Mouse (Mus musculus) heart, embryonic 16.5 days (tissue): ENCODE measurements around the gene 9430097D07Rik. TPM values are rescaled to one million over a fixed set of nuclear protein-coding genes. Genes with fewer than 3 reads are reported as not detected.

ENCODE experiments used
- ATAC-seq: fragments of 200-750 bp; cut with Nextera tagmentation; replicated peaks from 2 replicates; pipeline ENCODE4 v1.8.0; 2017; ENCODE audit warnings: moderate number of reproducible peaks; ENCODE audit not compliant: insufficient read depth, low FRiP score; ENCODE audit errors: extremely low read depth
- H3K27ac ChIP-seq: fragments of 300-500 bp; sonication (generic); 2 replicates; pipeline ENCODE4 v1.5.1; 2014; ENCODE audit warnings: mild to moderate bottlenecking, low read length, control low read depth, moderate library complexity
- H3K27me3 ChIP-seq: fragments of 300-500 bp; sonication (generic); 2 replicates; pipeline ENCODE4 v1.6.1; 2014; ENCODE audit warnings: low read length, mixed read lengths; ENCODE audit not compliant: control insufficient read depth, insufficient read depth
- H3K36me3 ChIP-seq: fragments of 300-500 bp; sonication (generic); 2 replicates; pipeline ENCODE4 v1.6.1; 2014; ENCODE audit not compliant: control insufficient read depth, insufficient read depth
- H3K4me1 ChIP-seq: fragments of 300-500 bp; sonication (generic); 2 replicates; pipeline ENCODE4 v1.6.1; 2014; ENCODE audit warnings: low read length, mixed read lengths; ENCODE audit not compliant: control insufficient read depth, insufficient read depth
- H3K4me2 ChIP-seq: fragments of 300-500 bp; sonication (generic); 2 replicates; pipeline ENCODE4 v1.6.1; 2014; ENCODE audit warnings: low read depth, mild to moderate bottlenecking, control low read depth, low read length
- H3K4me3 ChIP-seq: fragments of 300-500 bp; sonication (generic); 2 replicates; pipeline ENCODE4 v1.5.1; 2014; ENCODE audit warnings: mild to moderate bottlenecking, control low read depth, low read length
- H3K9ac ChIP-seq: fragments of 300-500 bp; sonication (generic); 2 replicates; pipeline ENCODE4 v1.6.1; 2014; ENCODE audit warnings: low read length, control low read depth
- H3K9me3 ChIP-seq: fragments of 300-500 bp; sonication (generic); replicated peaks from 2 replicates; pipeline ENCODE4 v1.6.1; 2016; ENCODE audit warnings: low read length; ENCODE audit not compliant: control insufficient read depth
- whole genome bisulfite sequencing: fragments of 180-500 bp; shearing (Covaris S2); extraction: QIAGEN DNeasy Blood & Tissue Kit; methylation state at CpG from one replicate; pipeline ENCODE4 v1.1.7; 2014; 5-methylcytosine and 5-hydroxymethylcytosine counted together
- polyA plus RNA-seq: library from polyadenylated mRNA; unstranded; fragments of >200 nt; fragmentation: Nextera tagmentation; extraction: Ambion mirVana; gene quantifications from 2 replicates; pipeline ENCODE4 v1.2.1, GENCODE M21; 2015

Gene 9430097D07Rik
- polyA plus RNA-seq, 1 experiment from 2014 or later: not detected

- Histone ChIP-seq H3K4me2 (no peak overlapping the region), H3K27ac (no peak overlapping the region), H3K9me3 (no peaks in the 10 kb centered on the region), H3K4me3 (no peak overlapping the region), H3K36me3 (peaks cover 9% of the 10 kb centered on the region; the same call in 1 of the 2 replicates), H3K4me1 (peaks cover 15% of the 10 kb centered on the region), H3K9ac (no peak overlapping the region), H3K27me3 (no peaks in the 10 kb centered on the region)
- no peak; the same call in 1 of the 2 replicates for ATAC-seq
- WGBS: 39% methylated on average over 8 of the region's 8 CpGs
Observed at GRCm38 (mm10) chr2:32601417-32602065, 26.1 kb upstream of the 9430097D07Rik start.

GRCm38 (mm10) chr2:32599409-32599808 lies 23.9 kb upstream of the 9430097D07Rik start, which contains the start of gene St6galnac6:
St6galnac6 (plus strand) TSS chr2:32599709.
- Histone ChIP-seq H3K27me3 (no peaks in the 10 kb centered on the region), H3K4me1 (peaks cover 9% of the 10 kb centered on the region; the same call in 1 of the 2 replicates), H3K4me3 (no peak within 1 kb of the TSS), H3K36me3 (peaks cover 25% of the 10 kb centered on the region), H3K9ac (no peak within 1 kb of the TSS), H3K9me3 (no peaks in the 10 kb centered on the region), H3K4me2 (no peak within 1 kb of the TSS), H3K27ac (0 out of 2 replicates have a peak within 1 kb of the TSS, but pooled peaks have one; percentile 4)
- ATAC-seq: no peak
- 92% methylated on average over 3 of the region's 3 CpGs for WGBS

- Histone ChIP-seq H3K27ac (0 out of 2 replicates have a peak overlapping the region, but pooled peaks have one; percentile 4), H3K9me3 (no peaks in the 10 kb centered on the region), H3K4me3 (no peak overlapping the region), H3K9ac (no peak overlapping the region), H3K27me3 (no peaks in the 10 kb centered on the region), H3K4me1 (peaks cover 9% of the 10 kb centered on the region; the same call in 1 of the 2 replicates), H3K4me2 (no peak overlapping the region), H3K36me3 (peaks cover 30% of the 10 kb centered on the region)
- WGBS: 70% methylated on average over 8 of the region's 8 CpGs
- ATAC-seq: no peak
Observed at GRCm38 (mm10) chr2:32598506-32598905, 23.0 kb upstream of the 9430097D07Rik start.

GRCm38 (mm10) chr2:32597699-32598098 lies 22.2 kb upstream of the 9430097D07Rik start:
- no peak overlapping the region for H3K4me2 ChIP-seq
- peaks cover 9% of the 10 kb centered on the region; the same call in 1 of the 2 replicates for H3K4me1 ChIP-seq
- no peak overlapping the region for H3K4me3 ChIP-seq
- WGBS: 88% methylated on average over 5 of the region's 5 CpGs
- H3K36me3 ChIP-seq: peaks cover 30% of the 10 kb centered on the region
- no peak for ATAC-seq
- H3K9me3 ChIP-seq: no peaks in the 10 kb centered on the region
- H3K27me3 ChIP-seq: no peaks in the 10 kb centered on the region
- H3K9ac ChIP-seq: no peak overlapping the region
- no peak overlapping the region for H3K27ac ChIP-seq

GRCm38 (mm10) chr2:32597248-32597647 lies 21.8 kb upstream of the 9430097D07Rik start:
- Histone ChIP-seq H3K9me3 (no peaks in the 10 kb centered on the region), H3K27ac (no peak overlapping the region), H3K4me2 (no peak overlapping the region), H3K27me3 (no peaks in the 10 kb centered on the region), H3K9ac (no peak overlapping the region), H3K4me3 (no peak overlapping the region), H3K36me3 (peaks cover 33% of the 10 kb centered on the region), H3K4me1 (peaks cover 6% of the 10 kb centered on the region; the same call in 1 of the 2 replicates)
- ATAC-seq: no peak
- 90% methylated on average over 5 of the region's 5 CpGs for WGBS

DNA sequence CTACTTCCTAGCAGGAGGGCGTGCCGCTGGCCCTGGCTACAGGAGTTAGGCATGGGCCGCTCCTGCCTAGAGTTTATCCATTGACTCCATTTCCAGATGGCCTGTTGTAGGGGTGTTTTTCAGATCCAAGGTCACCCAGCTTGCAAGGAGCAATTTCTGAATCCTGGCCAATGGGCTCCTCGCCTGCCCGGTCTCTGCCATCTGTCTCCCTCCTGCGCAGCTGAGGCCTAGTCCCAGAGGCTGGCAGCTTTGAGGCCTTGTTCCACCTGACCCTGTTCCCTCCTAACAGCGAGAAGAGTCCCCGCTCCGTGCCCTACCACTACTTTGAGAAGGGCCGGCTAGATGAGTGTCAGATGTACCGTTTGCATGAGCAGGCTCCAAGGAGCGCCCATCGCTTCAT lies 21.2 kb upstream of the 9430097D07Rik start:
- WGBS: 89% methylated on average over 13 of the region's 13 CpGs
- H3K27me3 ChIP-seq: no peaks in the 10 kb centered on the region
- H3K27ac ChIP-seq: no peak overlapping the region
- H3K4me2 ChIP-seq: no peak overlapping the region
- no peaks in the 10 kb centered on the region for H3K9me3 ChIP-seq
- ATAC-seq: no peak
- no peak overlapping the region for H3K9ac ChIP-seq
- H3K36me3 ChIP-seq: peaks cover 33% of the 10 kb centered on the region
- H3K4me3 ChIP-seq: no peak overlapping the region
- 0 out of 2 replicates have a peak, but pooled peaks cover 5% of the 10 kb centered on the region for H3K4me1 ChIP-seq

DNA sequence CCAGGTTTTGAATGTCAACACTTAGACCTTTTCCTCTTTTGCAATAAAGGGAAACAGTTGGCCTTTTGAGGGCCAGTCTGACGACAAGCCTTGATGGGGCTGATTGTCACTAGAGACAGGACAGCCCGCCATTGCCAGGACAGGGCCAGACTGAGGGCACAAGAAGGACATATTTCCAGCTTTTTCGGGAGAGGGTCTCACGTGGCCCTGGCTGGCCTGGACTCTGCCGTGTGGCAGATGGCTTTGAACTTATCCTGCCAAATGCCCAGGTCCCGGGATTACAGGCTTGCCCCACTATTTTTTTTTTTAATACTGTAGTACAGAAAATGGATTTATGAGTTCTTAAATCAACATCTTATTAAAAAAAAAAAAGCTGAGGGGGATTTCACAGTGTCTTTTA lies 15.8 kb upstream of the 9430097D07Rik start:
- H3K4me2 ChIP-seq: no peak overlapping the region
- H3K27me3 ChIP-seq: no peaks in the 10 kb centered on the region
- no peak overlapping the region for H3K4me3 ChIP-seq
- no peak for ATAC-seq
- peaks cover 25% of the 10 kb centered on the region for H3K36me3 ChIP-seq
- H3K4me1 ChIP-seq: peaks cover 18% of the 10 kb centered on the region
- H3K27ac ChIP-seq: no peak overlapping the region
- no peak overlapping the region for H3K9ac ChIP-seq
- WGBS: 76% methylated on average over 6 of the region's 6 CpGs
- no peaks in the 10 kb centered on the region for H3K9me3 ChIP-seq

DNA sequence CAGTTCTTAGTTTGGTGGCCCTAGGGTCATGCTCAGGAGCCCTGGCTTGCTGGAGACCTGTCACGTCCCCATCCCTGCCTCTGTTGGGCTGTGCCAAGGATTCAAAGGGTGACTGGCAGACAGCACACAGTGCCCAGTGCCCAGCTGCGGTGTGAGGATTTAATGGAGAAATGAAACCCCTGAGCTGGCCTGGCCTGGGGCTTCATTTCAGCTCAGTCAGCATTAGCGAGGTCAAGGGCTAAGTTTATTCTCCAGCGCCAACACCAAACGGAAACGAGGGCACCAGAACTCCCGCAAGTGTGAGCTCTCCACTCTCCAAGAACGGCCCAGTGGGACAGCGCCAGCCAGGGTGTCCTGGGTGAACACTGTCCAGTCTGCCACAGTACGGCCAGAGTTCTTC lies 14.7 kb upstream of the 9430097D07Rik start:
- Histone ChIP-seq H3K36me3 (peaks cover 16% of the 10 kb centered on the region), H3K4me2 (no peak overlapping the region), H3K27me3 (no peaks in the 10 kb centered on the region), H3K27ac (peak overlapping the region; percentile 77), H3K4me1 (peaks cover 18% of the 10 kb centered on the region), H3K4me3 (no peak overlapping the region), H3K9me3 (no peaks in the 10 kb centered on the region), H3K9ac (0 out of 2 replicates have a peak overlapping the region, but pooled peaks have one; percentile 51)
- WGBS: 79% methylated on average over 10 of the region's 10 CpGs
- no peak for ATAC-seq

GRCm38 (mm10) chr2:32589213-32589795 lies 13.8 kb upstream of the 9430097D07Rik start:
- Histone ChIP-seq H3K4me3 (0 out of 2 replicates have a peak overlapping the region, but pooled peaks have one; percentile 3), H3K9me3 (no peaks in the 10 kb centered on the region), H3K27me3 (no peaks in the 10 kb centered on the region), H3K4me2 (peak overlapping the region; percentile 34), H3K4me1 (peaks cover 18% of the 10 kb centered on the region), H3K9ac (peak overlapping the region; percentile 51), H3K36me3 (peaks cover 7% of the 10 kb centered on the region), H3K27ac (peak overlapping the region; percentile 77)
- WGBS: 21% methylated on average over 11 of the region's 11 CpGs
- ATAC-seq: peak; percentile 19; the same call in 1 of the 2 replicates
